ENCODE assay signal across 16 mouse cellular contexts in genomic region chr9:94821268-94821667, GRCm38 (mm10).
"Had no signal": no experiment of that assay in that cellular context is flagged by ENCODE, and none has a peak within 500 bp of the region (broad histone marks: within the 10 kb centered on the region; RNA-seq: fewer than 3 reads in every experiment).

No protein-coding gene starts in this region.

- H3K4me2 ChIP-seq: neural tube, embryonic 13.5 days; neural tube, embryonic 15.5 days; stomach, embryonic 15.5 days had no signal

- H3K4me1 ChIP-seq: neural tube, embryonic 13.5 days; neural tube, embryonic 15.5 days; stomach, embryonic 15.5 days had no signal

- DNase-seq: retina, postnatal 1 day; right cerebral cortex, adult 18-20 months; right cerebral cortex, postnatal 14 days; right cerebral cortex, postnatal 25 days; right cerebral cortex, postnatal 4 days; spleen, adult 18-20 months; thymus, adult 18-20 months; thymus, adult 2 months; thymus, postnatal 14 days; thymus, postnatal 25 days; thymus, postnatal 36 days; thymus, postnatal 4 days had no signal

- H3K27ac ChIP-seq: neural tube, embryonic 13.5 days; neural tube, embryonic 15.5 days; stomach, embryonic 15.5 days; stomach, postnatal 0 days had no signal

- H3K9me3 ChIP-seq: neural tube, embryonic 13.5 days; neural tube, embryonic 15.5 days; stomach, embryonic 15.5 days had no signal

- H3K4me3 ChIP-seq: neural tube, embryonic 13.5 days; neural tube, embryonic 15.5 days; stomach, embryonic 15.5 days had no signal

- H3K36me3 ChIP-seq: neural tube, embryonic 13.5 days; neural tube, embryonic 15.5 days; stomach, embryonic 15.5 days had no signal

- H3K9ac ChIP-seq: neural tube, embryonic 13.5 days; neural tube, embryonic 15.5 days; stomach, embryonic 15.5 days had no signal

- H3K27me3 ChIP-seq: neural tube, embryonic 13.5 days; neural tube, embryonic 15.5 days; stomach, embryonic 15.5 days had no signal
